Mouse (Mus musculus) midbrain, embryonic 10.5 days (tissue): ENCODE results near the gene S1pr4. TPM values are rescaled to one million over a fixed set of nuclear protein-coding genes. Genes with fewer than 3 reads are reported as not detected.

Experiments used
- DNase-seq: peaks from one replicate; pipeline ENCODE4 v3.0.0-alpha.2; 2017; ENCODE audit warnings: low spot score
- H3K27ac ChIP-seq: fragments of 300-500 bp; sonication (generic); replicated peaks from 2 replicates; pipeline ENCODE4 v1.5.1; 2016; ENCODE audit warnings: mild to moderate bottlenecking
- H3K27me3 ChIP-seq: fragments of 300-500 bp; sonication (generic); 2 replicates; pipeline ENCODE4 v1.6.1; 2016; ENCODE audit warnings: low read depth, mild to moderate bottlenecking; ENCODE audit not compliant: poor library complexity, severe bottlenecking
- H3K36me3 ChIP-seq: fragments of 300-500 bp; sonication (generic); 2 replicates; pipeline ENCODE4 v1.6.1; 2016; ENCODE audit warnings: mild to moderate bottlenecking, moderate library complexity
- H3K4me1 ChIP-seq: fragments of 300-500 bp; sonication (generic); 2 replicates; pipeline ENCODE4 v1.6.1; 2016
- H3K4me3 ChIP-seq: fragments of 300-500 bp; sonication (generic); 2 replicates; pipeline ENCODE4 v1.5.1; 2016; ENCODE audit warnings: mild to moderate bottlenecking, moderate library complexity
- H3K9me3 ChIP-seq: fragments of 300-500 bp; sonication (generic); replicated peaks from 2 replicates; pipeline ENCODE4 v1.6.1; 2016; ENCODE audit warnings: mild to moderate bottlenecking
- WGBS: fragments of 180-500 bp; shearing (Covaris S2); methylation state at CpG from one replicate; pipeline ENCODE4 v1.1.7; 2016; 5-methylcytosine and 5-hydroxymethylcytosine counted together
- polyA plus RNA-seq: library from polyadenylated mRNA; unstranded; fragments of >200 nt; fragmentation: Nextera tagmentation; extraction: Ambion mirVana; gene quantifications from 2 replicates; pipeline ENCODE4 v1.2.1, GENCODE M21; 2016

Gene S1pr4
- polyA plus RNA-seq, 1 experiment from 2014 or later: 0.37 TPM

GRCm38 (mm10) chr10:81484441-81485059 lies 15.4 kb downstream of the S1pr4 start:
- peaks cover 29% of the 10 kb centered on the region for H3K27me3 ChIP-seq
- 0 out of 2 replicates have a peak overlapping the region, but pooled peaks have one; percentile 12 for H3K4me3 ChIP-seq
- peaks cover 40% of the 10 kb centered on the region for H3K4me1 ChIP-seq
- peaks cover 37% of the 10 kb centered on the region for H3K36me3 ChIP-seq
- H3K9me3 ChIP-seq: no peaks in the 10 kb centered on the region
- 66% methylated on average over 6 of the region's 6 CpGs for WGBS
- DNase-seq: no peak
- H3K27ac ChIP-seq: peak overlapping the region; percentile 43

DNA sequence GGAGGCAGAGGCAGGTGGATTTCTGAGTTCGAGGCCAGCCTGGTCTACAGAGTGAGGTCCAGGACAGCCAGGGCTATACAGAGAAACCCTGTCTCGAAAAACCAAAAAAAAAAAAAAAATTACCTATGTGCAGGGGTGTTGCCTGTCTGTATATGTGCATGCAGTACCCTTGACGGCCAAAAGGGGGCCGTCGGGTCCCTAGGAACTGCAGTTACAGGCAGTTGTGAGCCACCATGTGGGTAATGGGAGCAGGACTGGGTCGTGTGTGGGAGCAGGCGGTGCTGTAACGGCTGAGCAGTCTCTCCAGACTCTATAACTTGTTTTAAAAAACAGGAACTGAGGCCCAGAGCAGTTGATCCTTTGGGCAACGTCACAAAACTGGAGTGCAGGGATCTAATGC lies 15.9 kb downstream of the S1pr4 start:
- 20% methylated on average over 9 of the region's 9 CpGs for WGBS
- DNase-seq: peak; percentile 63
- H3K4me3 ChIP-seq: no peak overlapping the region

GRCm38 (mm10) chr10:81482533-81482889 lies 17.4 kb downstream of the S1pr4 start, which contains the start of gene Celf5:
Gene Celf5 (minus strand): TSS chr10:81482709.
- H3K4me1 ChIP-seq: peaks cover 44% of the 10 kb centered on the region
- H3K4me3 ChIP-seq: peak within 1 kb of the TSS; percentile 59
- H3K27ac ChIP-seq: peak within 1 kb of the TSS; percentile 80
- H3K27me3 ChIP-seq: peaks cover 49% of the 10 kb centered on the region
- WGBS: 0% methylated on average over 36 of the region's 36 CpGs
- DNase-seq: peak; percentile 76
- H3K36me3 ChIP-seq: peaks cover 17% of the 10 kb centered on the region
- H3K9me3 ChIP-seq: no peaks in the 10 kb centered on the region

More for the DNA sequence above, 15.9 kb downstream of the S1pr4 start:
- Histone ChIP-seq H3K9me3 (no peaks in the 10 kb centered on the region), H3K27me3 (peaks cover 34% of the 10 kb centered on the region), H3K36me3 (peaks cover 31% of the 10 kb centered on the region), H3K27ac (0 out of 2 replicates have a peak overlapping the region, but pooled peaks have one; percentile 43), H3K4me1 (peaks cover 40% of the 10 kb centered on the region)

DNA sequence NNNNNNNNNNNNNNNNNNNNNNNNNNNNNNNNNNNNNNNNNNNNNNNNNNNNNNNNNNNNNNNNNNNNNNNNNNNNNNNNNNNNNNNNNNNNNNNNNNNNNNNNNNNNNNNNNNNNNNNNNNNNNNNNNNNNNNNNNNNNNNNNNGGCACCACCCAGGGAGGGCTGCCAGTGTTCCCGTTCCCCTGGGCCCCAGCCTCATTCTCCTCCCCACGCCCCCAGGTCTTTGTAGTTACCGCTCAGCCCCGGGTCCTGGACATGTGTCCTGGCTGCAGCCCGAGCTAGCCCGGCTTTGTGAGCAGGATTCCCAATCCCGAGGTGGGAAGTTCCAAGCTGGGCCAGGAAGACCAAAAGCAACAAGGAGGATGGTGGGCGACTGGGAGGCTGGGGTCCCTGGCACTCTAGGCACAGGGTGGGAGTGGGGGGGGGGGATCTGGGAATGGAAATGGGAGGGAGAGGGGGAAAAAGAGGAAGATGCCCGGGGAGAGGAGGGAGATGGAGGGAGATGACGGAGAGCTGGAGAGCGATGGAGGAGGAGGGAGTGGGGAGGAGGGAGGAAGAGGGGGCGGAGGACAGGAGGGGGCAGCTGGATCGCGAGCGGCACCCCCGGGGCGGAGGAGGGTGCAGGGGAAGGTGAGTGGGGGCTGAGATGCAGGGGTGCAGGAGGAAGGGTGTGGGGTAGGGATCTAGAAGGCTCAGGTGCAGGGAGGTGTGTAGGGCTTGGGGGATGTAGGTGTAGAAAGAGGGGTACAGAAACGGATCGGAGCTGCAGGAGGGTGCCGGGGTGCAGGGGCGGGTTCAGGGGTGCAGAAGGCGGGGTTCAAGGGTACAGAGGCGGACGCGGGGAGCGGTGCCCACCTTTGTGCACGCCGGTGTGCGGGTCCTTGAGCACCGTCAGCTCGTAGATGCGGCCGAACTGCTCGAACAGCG lies 18.1 kb downstream of the S1pr4 start:
- Histone ChIP-seq H3K27me3 (peaks cover 55% of the 10 kb centered on the region), H3K4me1 (peaks cover 49% of the 10 kb centered on the region)
- DNase-seq: no peak

GRCm38 (mm10) chr10:81474461-81474860 lies 25.5 kb downstream of the S1pr4 start:
- no peak for DNase-seq
- 88% methylated on average over 10 of the region's 10 CpGs for WGBS
- Histone ChIP-seq H3K9me3 (no peaks in the 10 kb centered on the region), H3K36me3 (no peaks in the 10 kb centered on the region), H3K4me3 (no peak overlapping the region), H3K27ac (peak overlapping the region; percentile 87; the same call in 1 of the 2 replicates), H3K4me1 (peaks cover 44% of the 10 kb centered on the region), H3K27me3 (peaks cover 92% of the 10 kb centered on the region)

More for the DNA sequence above, 18.1 kb downstream of the S1pr4 start:
- H3K4me3 ChIP-seq: peak overlapping the region; percentile 59
- H3K27ac ChIP-seq: peak overlapping the region; percentile 80
- H3K9me3 ChIP-seq: no peaks in the 10 kb centered on the region
- peaks cover 10% of the 10 kb centered on the region for H3K36me3 ChIP-seq
- 2% methylated on average over 35 of the region's 35 CpGs for WGBS

- peak overlapping the region; percentile 56 for H3K4me3 ChIP-seq
- no peaks in the 10 kb centered on the region for H3K9me3 ChIP-seq
- peak; percentile 86 for DNase-seq
- H3K27me3 ChIP-seq: peaks cover 93% of the 10 kb centered on the region
- H3K27ac ChIP-seq: peak overlapping the region; percentile 87
- no peaks in the 10 kb centered on the region for H3K36me3 ChIP-seq
- peaks cover 44% of the 10 kb centered on the region for H3K4me1 ChIP-seq
- WGBS: under 1% methylated on average over 22 of the region's 22 CpGs
These were observed 26.9 kb downstream of the S1pr4 start for GRCm38 (mm10) chr10:81473003-81473451.

- H3K27me3 ChIP-seq: peaks cover 93% of the 10 kb centered on the region
These were observed 27.4 kb downstream of the S1pr4 start for GRCm38 (mm10) chr10:81472403-81473002.

GRCm38 (mm10) chr10:81470454-81470853 lies 29.5 kb downstream of the S1pr4 start:
- Histone ChIP-seq H3K4me3 (0 out of 2 replicates have a peak overlapping the region, but pooled peaks have one; percentile 14), H3K4me1 (peaks cover 43% of the 10 kb centered on the region), H3K27me3 (peaks cover 93% of the 10 kb centered on the region), H3K27ac (no peak overlapping the region), H3K9me3 (no peaks in the 10 kb centered on the region), H3K36me3 (0 out of 2 replicates have a peak, but pooled peaks cover 4% of the 10 kb centered on the region)
- DNase-seq: no peak
- WGBS: 63% methylated on average over 18 of the region's 18 CpGs

More at GRCm38 (mm10) chr10:81472403-81473002, 27.4 kb downstream of the S1pr4 start:
- peak; percentile 45 for DNase-seq
- WGBS: 7% methylated on average over 18 of the region's 18 CpGs
- H3K4me3 ChIP-seq: peak overlapping the region; percentile 56
- H3K4me1 ChIP-seq: peaks cover 40% of the 10 kb centered on the region
- H3K27ac ChIP-seq: peak overlapping the region; percentile 87
- H3K36me3 ChIP-seq: no peaks in the 10 kb centered on the region
- H3K9me3 ChIP-seq: no peaks in the 10 kb centered on the region

DNA sequence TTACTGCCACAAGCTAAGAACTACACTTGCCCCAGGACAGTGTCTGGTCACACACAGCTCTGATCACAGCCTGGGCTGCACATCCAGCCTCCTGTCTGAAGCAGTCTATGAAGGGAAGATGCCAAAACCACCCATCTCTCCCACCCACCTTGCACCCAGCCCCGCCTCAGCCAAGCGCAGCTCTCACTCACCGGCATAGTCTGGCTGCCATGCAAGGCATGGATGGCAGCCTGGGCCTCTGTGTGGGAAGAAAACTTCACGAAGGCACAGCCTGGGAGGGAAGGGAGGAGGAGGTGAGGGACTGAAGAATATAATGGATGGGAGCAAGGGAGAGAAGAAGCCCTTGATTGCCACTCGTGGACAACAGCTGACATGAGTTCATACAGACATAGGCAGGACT lies 30.7 kb downstream of the S1pr4 start:
- H3K4me1 ChIP-seq: peaks cover 55% of the 10 kb centered on the region
- DNase-seq: no peak
- 86% methylated on average over 5 of the region's 5 CpGs for WGBS
- no peak overlapping the region for H3K4me3 ChIP-seq
- H3K27ac ChIP-seq: no peak overlapping the region
- H3K9me3 ChIP-seq: no peaks in the 10 kb centered on the region
- H3K27me3 ChIP-seq: peaks cover 93% of the 10 kb centered on the region
- 0 out of 2 replicates have a peak, but pooled peaks cover 4% of the 10 kb centered on the region for H3K36me3 ChIP-seq

DNA sequence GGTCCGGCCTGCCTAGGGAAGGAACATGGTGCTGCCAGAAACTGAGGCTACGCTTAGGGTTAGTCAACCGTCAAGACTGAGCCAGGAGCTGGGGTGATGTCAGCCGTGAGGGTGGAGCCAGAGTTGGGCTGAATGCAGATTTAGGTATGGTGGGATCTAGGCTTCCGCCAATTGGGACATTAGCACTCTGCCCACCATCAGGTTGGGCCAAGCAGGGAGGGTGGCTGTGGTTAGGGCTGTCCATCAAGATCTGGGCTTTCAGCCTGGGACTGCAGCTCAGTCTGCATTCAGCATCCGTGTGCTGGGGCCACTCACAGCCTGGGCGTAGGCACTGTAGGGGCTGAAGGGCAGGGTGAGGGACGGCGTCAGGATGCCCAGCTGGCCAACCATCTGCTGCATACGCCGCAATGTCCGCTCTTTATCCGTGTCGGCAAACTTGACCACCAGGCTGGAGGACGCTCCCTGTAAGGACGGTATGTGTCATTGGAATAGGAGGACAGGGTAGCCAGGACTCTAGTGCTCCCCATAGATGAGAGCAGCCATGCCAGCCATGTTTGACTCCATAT lies 32.2 kb downstream of the S1pr4 start:
- Histone ChIP-seq H3K4me3 (no peak overlapping the region), H3K4me1 (peaks cover 48% of the 10 kb centered on the region), H3K9me3 (no peaks in the 10 kb centered on the region), H3K27ac (no peak overlapping the region), H3K36me3 (0 out of 2 replicates have a peak, but pooled peaks cover 4% of the 10 kb centered on the region), H3K27me3 (peaks cover 93% of the 10 kb centered on the region)
- 85% methylated on average over 16 of the region's 16 CpGs for WGBS
- no peak for DNase-seq

- H3K4me1 ChIP-seq: peaks cover 44% of the 10 kb centered on the region
- no peak overlapping the region for H3K4me3 ChIP-seq
- H3K27me3 ChIP-seq: peaks cover 93% of the 10 kb centered on the region
- 76% methylated on average over 14 of the region's 14 CpGs for WGBS
- no peaks in the 10 kb centered on the region for H3K9me3 ChIP-seq
- DNase-seq: no peak
- peak overlapping the region; percentile 49; the same call in 1 of the 2 replicates for H3K27ac ChIP-seq
- 0 out of 2 replicates have a peak, but pooled peaks cover 4% of the 10 kb centered on the region for H3K36me3 ChIP-seq
These were observed 33.1 kb downstream of the S1pr4 start for GRCm38 (mm10) chr10:81466881-81467280.

DNA sequence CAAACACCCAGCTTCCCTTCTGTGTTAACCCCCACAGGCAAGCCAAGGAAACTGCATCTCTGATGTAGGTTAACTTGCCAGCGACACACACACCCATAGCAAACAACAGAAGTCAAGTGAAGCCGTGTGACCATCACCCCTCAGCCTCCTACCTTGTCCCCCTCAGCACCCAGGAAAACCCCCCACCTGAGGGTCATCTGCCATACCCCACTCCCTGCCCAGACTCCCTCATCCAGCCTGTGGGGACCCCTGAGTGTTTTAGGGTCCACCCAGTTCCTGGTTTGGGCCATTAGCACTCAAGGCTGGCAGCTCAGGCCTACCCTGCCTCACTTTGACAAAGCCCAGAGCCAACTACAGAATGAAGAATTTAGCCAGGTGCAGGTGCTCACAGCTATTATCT lies 33.9 kb downstream of the S1pr4 start:
- no peaks in the 10 kb centered on the region for H3K9me3 ChIP-seq
- no peak overlapping the region for H3K27ac ChIP-seq
- 0 out of 2 replicates have a peak, but pooled peaks cover 4% of the 10 kb centered on the region for H3K36me3 ChIP-seq
- H3K4me1 ChIP-seq: peaks cover 42% of the 10 kb centered on the region
- no peak overlapping the region for H3K4me3 ChIP-seq
- 78% methylated on average over 2 of the region's 2 CpGs for WGBS
- peaks cover 93% of the 10 kb centered on the region for H3K27me3 ChIP-seq
- no peak for DNase-seq
